25 mouse cellular contexts compared by ENCODE assay signal in genomic region chr1:77421081-77421480, GRCm38 (mm10).
DNase-seq lines count a peak whose midpoint lies in the region; ATAC-seq lines count a peak whose summit lies in the region.
"Had no signal": no experiment of that assay in that cellular context is flagged by ENCODE, and none has a peak within 500 bp of the region (broad histone marks: within the 10 kb centered on the region; RNA-seq: fewer than 3 reads in every experiment).

No protein-coding gene starts in this region.

- WGBS in embryonic facial prominence, embryonic 14.5 days, result 69% methylated on average over 3 of the region's 3 CpGs
- 82% methylated on average over 3 of the region's 3 CpGs for WGBS in embryonic facial prominence, embryonic 10.5 days

- H3K27ac ChIP-seq in embryonic facial prominence, embryonic 14.5 days (replicated peaks; ENCODE audit: low read depth, low read length), result no peak overlapping the region
- H3K27ac ChIP-seq in embryonic facial prominence, embryonic 10.5 days (replicated peaks), result no peak overlapping the region
- H3K27ac ChIP-seq: embryonic facial prominence, embryonic 12.5 days; forebrain, embryonic 10.5 days; forebrain, embryonic 13.5 days; hindbrain, embryonic 10.5 days; hindbrain, embryonic 13.5 days had no signal

- DNase-seq in embryonic facial prominence, embryonic 14.5 days (ENCODE audit: low spot score), result peak; percentile 42
- DNase-seq in embryonic facial prominence, embryonic 10.5 days (ENCODE audit: low spot score), result no peak
- peak; percentile 51 for DNase-seq in urinary bladder, postnatal 14 days (ENCODE audit: low spot score)
- DNase-seq in urinary bladder, postnatal 4 days (ENCODE audit: low spot score in 2 of 2), result no peak
- DNase-seq in fat pad, adult 2 months (ENCODE audit: extremely low read depth, low read depth, low spot score), result peak; percentile 78
- no peak for DNase-seq in embryo, embryonic 9.5 days (ENCODE audit: extremely low spot score)
- DNase-seq: adrenal gland, adult 8-10 months; adrenal gland, postnatal 25 days; cerebellum, adult 11-12 months; cerebellum, adult 8-10 months; cerebellum, postnatal 10 days; cerebellum, postnatal 36 days; embryo, embryonic 11 days; gastrocnemius, postnatal 10 days; gastrocnemius, postnatal 36 days; heart, adult 11 months had no signal

- no peaks in the 10 kb centered on the region for H3K9me3 ChIP-seq in embryonic facial prominence, embryonic 14.5 days (ENCODE audit: control insufficient read depth, low read length)
- no peaks in the 10 kb centered on the region for H3K9me3 ChIP-seq in embryonic facial prominence, embryonic 10.5 days
- H3K9me3 ChIP-seq: embryonic facial prominence, embryonic 12.5 days; forebrain, embryonic 10.5 days; forebrain, embryonic 13.5 days; hindbrain, embryonic 10.5 days; hindbrain, embryonic 13.5 days had no signal

- no peak overlapping the region for H3K4me2 ChIP-seq in embryonic facial prominence, embryonic 14.5 days (ENCODE audit: low read depth, low read length)
- H3K4me2 ChIP-seq: embryonic facial prominence, embryonic 12.5 days; forebrain, embryonic 13.5 days; heart, embryonic 11.5 days; hindbrain, embryonic 13.5 days had no signal

- H3K36me3 ChIP-seq in embryonic facial prominence, embryonic 14.5 days (ENCODE audit: control insufficient read depth, insufficient read depth, low read length), result peaks cover 22% of the 10 kb centered on the region; the same call in 1 of the 2 replicates
- peaks cover 40% of the 10 kb centered on the region for H3K36me3 ChIP-seq in embryonic facial prominence, embryonic 10.5 days (replicated peaks)

- H3K9ac ChIP-seq in embryonic facial prominence, embryonic 14.5 days (ENCODE audit: low read depth, low read length), result no peak overlapping the region
- H3K9ac ChIP-seq: embryonic facial prominence, embryonic 12.5 days; forebrain, embryonic 13.5 days; hindbrain, embryonic 13.5 days had no signal

- no peak for ATAC-seq in embryonic facial prominence, embryonic 14.5 days (ENCODE audit: low read depth)
- ATAC-seq: activated CD4-positive, CD25-positive, alpha-beta regulatory T cell, adult 4 months; forebrain, embryonic 13.5 days; hindbrain, embryonic 16.5 days had no signal

- peaks cover 8% of the 10 kb centered on the region for H3K4me1 ChIP-seq in embryonic facial prominence, embryonic 14.5 days (ENCODE audit: control insufficient read depth, insufficient read depth, low read length)
- peaks cover 4% of the 10 kb centered on the region; the same call in 1 of the 2 replicates for H3K4me1 ChIP-seq in embryonic facial prominence, embryonic 10.5 days

- no peaks in the 10 kb centered on the region for H3K27me3 ChIP-seq in embryonic facial prominence, embryonic 14.5 days (replicated peaks; ENCODE audit: control insufficient read depth, insufficient read depth, low read length)
- H3K27me3 ChIP-seq in embryonic facial prominence, embryonic 10.5 days (replicated peaks; ENCODE audit: low read depth, poor library complexity, severe bottlenecking), result no peaks in the 10 kb centered on the region
- H3K27me3 ChIP-seq: embryonic facial prominence, embryonic 12.5 days; forebrain, embryonic 13.5 days; hindbrain, embryonic 13.5 days had no signal

- H3K4me3 ChIP-seq in embryonic facial prominence, embryonic 14.5 days (ENCODE audit: low read depth, low read length), result no peak overlapping the region
- H3K4me3 ChIP-seq in embryonic facial prominence, embryonic 10.5 days, result no peak overlapping the region
- H3K4me3 ChIP-seq: embryonic facial prominence, embryonic 12.5 days; erythroblast, embryonic 14.5 days; forebrain, embryonic 10.5 days; forebrain, embryonic 13.5 days; hindbrain, embryonic 10.5 days; hindbrain, embryonic 13.5 days had no signal

Comparison
In these comparisons a context has a peak if more than half of its experiments do, and no peak if none do; other contexts are left out.
1. DNase-seq: peak in embryonic facial prominence, embryonic 14.5 days (single experiment), urinary bladder, postnatal 14 days (single experiment) and fat pad, adult 2 months (single experiment); none in embryonic facial prominence, embryonic 10.5 days (single experiment), urinary bladder, postnatal 4 days (0 of 2) and embryo, embryonic 9.5 days (single experiment).